Mouse (Mus musculus): ENCODE results near the gene Lhfp. TPM values are rescaled to one million over a fixed set of nuclear protein-coding genes. Genes with fewer than 3 reads are reported as not detected.

Lhfp gene
- polyA plus RNA-seq, 1 experiment from 2014 or later: 41.0 TPM

GRCm38 (mm10) chr3:53210691-53211526 is 169.6 kb downstream of the Lhfp start:
- Histone ChIP-seq H3K27ac (replicated peaks) (no peak overlapping the region), H3K9ac (replicated peaks) (no peak overlapping the region), H3K4me3 (no peak overlapping the region), H3K4me1 (peaks cover 30% of the 10 kb centered on the region), H3K36me3 (no peaks in the 10 kb centered on the region), H3K9me3 (no peaks in the 10 kb centered on the region), H3K27me3 (no peaks in the 10 kb centered on the region), H3K4me2 (replicated peaks) (no peak overlapping the region)
- WGBS: 37% methylated on average over 10 of the region's 10 CpGs
- ATAC-seq (replicated peaks): 0 out of 2 replicates have a peak, but pooled peaks have one; percentile 32

- Histone ChIP-seq H3K27me3 (no peaks in the 10 kb centered on the region), H3K4me3 (no peak overlapping the region), H3K36me3 (no peaks in the 10 kb centered on the region), H3K4me2 (replicated peaks) (no peak overlapping the region), H3K9ac (replicated peaks) (no peak overlapping the region), H3K9me3 (no peaks in the 10 kb centered on the region), H3K27ac (replicated peaks) (no peak overlapping the region), H3K4me1 (peaks cover 21% of the 10 kb centered on the region)
- ATAC-seq (replicated peaks): no peak
- 70% methylated on average over 2 of the region's 2 CpGs for WGBS
These were observed 171.3 kb downstream of the Lhfp start for GRCm38 (mm10) chr3:53212599-53212998.

DNA sequence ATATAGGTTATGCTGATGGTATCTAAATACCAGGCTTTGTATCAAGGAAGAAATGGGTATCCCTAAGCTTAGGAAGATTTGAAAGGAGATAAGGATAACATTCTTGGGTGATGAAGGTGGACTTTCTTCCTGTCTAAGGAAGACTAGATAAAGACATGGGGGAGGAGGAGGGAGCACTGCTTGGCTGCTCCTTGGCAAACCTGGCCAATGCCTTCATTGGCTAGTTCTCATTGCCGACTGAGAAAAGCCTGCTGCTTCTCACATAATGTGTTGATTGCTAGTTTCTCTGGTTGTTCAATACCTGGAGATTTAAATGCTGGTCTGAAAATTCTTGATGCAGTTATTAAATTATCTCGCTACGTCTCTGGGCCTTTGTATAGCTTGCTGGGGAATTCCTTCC is 172.0 kb downstream of the Lhfp start:
- WGBS: 68% methylated on average over 3 of the region's 3 CpGs
- no peak for ATAC-seq (replicated peaks)
- Histone ChIP-seq H3K27ac (replicated peaks) (0 out of 2 replicates have a peak overlapping the region, but pooled peaks have one; percentile 3), H3K9me3 (no peaks in the 10 kb centered on the region), H3K4me1 (peaks cover 27% of the 10 kb centered on the region), H3K4me3 (no peak overlapping the region), H3K27me3 (no peaks in the 10 kb centered on the region), H3K9ac (replicated peaks) (no peak overlapping the region), H3K4me2 (replicated peaks) (no peak overlapping the region), H3K36me3 (no peaks in the 10 kb centered on the region)

DNA sequence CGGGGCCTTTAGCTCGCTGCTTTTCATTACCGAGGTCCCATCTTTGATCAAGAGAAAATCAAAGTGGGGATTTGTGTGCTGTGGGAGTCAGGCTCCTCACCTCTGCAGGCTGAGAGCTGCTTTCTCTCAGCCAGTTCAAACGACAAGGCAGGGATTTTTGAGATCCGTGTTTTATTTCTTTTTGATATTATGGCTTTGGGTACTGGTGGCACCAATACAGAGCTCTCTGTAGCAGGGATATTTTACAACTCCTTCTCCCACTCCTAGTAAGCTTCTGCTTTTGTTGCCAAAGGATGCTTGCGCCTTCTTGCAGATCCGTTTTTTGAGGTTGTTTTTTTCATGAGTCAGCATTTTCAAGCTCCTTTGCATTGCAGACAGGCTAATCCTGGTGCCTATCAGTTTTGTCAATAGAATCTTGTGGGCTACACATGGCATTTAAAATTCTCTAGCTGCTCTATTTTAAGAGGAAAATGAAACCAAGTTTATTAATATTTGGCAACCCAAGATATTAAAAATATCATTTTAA is 172.5 kb downstream of the Lhfp start:
- Histone ChIP-seq H3K4me1 (peaks cover 27% of the 10 kb centered on the region), H3K27me3 (no peaks in the 10 kb centered on the region), H3K27ac (replicated peaks) (0 out of 2 replicates have a peak overlapping the region, but pooled peaks have one; percentile 3), H3K9ac (replicated peaks) (no peak overlapping the region), H3K4me2 (replicated peaks) (no peak overlapping the region), H3K4me3 (no peak overlapping the region), H3K9me3 (no peaks in the 10 kb centered on the region), H3K36me3 (no peaks in the 10 kb centered on the region)
- WGBS: 33% methylated on average over 7 of the region's 7 CpGs
- ATAC-seq (replicated peaks): no peak

- no peaks in the 10 kb centered on the region for H3K9me3 ChIP-seq
- H3K9ac ChIP-seq (replicated peaks): no peak overlapping the region
- no peak for ATAC-seq (replicated peaks)
- WGBS: 27% methylated on average over 4 of the region's 4 CpGs
- peaks cover 27% of the 10 kb centered on the region for H3K4me1 ChIP-seq
- H3K4me3 ChIP-seq: no peak overlapping the region
- no peak overlapping the region for H3K4me2 ChIP-seq (replicated peaks)
- no peaks in the 10 kb centered on the region for H3K36me3 ChIP-seq
- no peak overlapping the region for H3K27ac ChIP-seq (replicated peaks)
- no peaks in the 10 kb centered on the region for H3K27me3 ChIP-seq
These were observed 173.1 kb downstream of the Lhfp start for GRCm38 (mm10) chr3:53214386-53214785.

GRCm38 (mm10) chr3:53217697-53218096 is 176.4 kb downstream of the Lhfp start:
- Histone ChIP-seq H3K4me3 (no peak overlapping the region), H3K27me3 (no peaks in the 10 kb centered on the region), H3K36me3 (no peaks in the 10 kb centered on the region), H3K9ac (replicated peaks) (no peak overlapping the region), H3K27ac (replicated peaks) (0 out of 2 replicates have a peak overlapping the region, but pooled peaks have one; percentile 20), H3K4me1 (peaks cover 18% of the 10 kb centered on the region), H3K4me2 (replicated peaks) (no peak overlapping the region), H3K9me3 (no peaks in the 10 kb centered on the region)
- no peak for ATAC-seq (replicated peaks)
- WGBS: 52% methylated on average over 5 of the region's 5 CpGs

- Histone ChIP-seq H3K27ac (replicated peaks) (no peak overlapping the region), H3K4me1 (peaks cover 6% of the 10 kb centered on the region; the same call in 1 of the 2 replicates), H3K4me2 (replicated peaks) (no peak overlapping the region), H3K9me3 (no peaks in the 10 kb centered on the region), H3K36me3 (no peaks in the 10 kb centered on the region), H3K27me3 (no peaks in the 10 kb centered on the region), H3K4me3 (no peak overlapping the region), H3K9ac (replicated peaks) (no peak overlapping the region)
- ATAC-seq (replicated peaks): no peak
- WGBS: 66% methylated on average over 5 of the region's 5 CpGs
These were observed 180.4 kb downstream of the Lhfp start for GRCm38 (mm10) chr3:53221531-53222272.

GRCm38 (mm10) chr3:53224141-53224540 is 182.8 kb downstream of the Lhfp start:
- Histone ChIP-seq H3K27me3 (no peaks in the 10 kb centered on the region), H3K27ac (replicated peaks) (no peak overlapping the region), H3K4me1 (no peaks in the 10 kb centered on the region), H3K4me3 (no peak overlapping the region), H3K9ac (replicated peaks) (no peak overlapping the region), H3K4me2 (replicated peaks) (no peak overlapping the region), H3K36me3 (no peaks in the 10 kb centered on the region), H3K9me3 (no peaks in the 10 kb centered on the region)
- 94% methylated on average over 5 of the region's 5 CpGs for WGBS
- no peak for ATAC-seq (replicated peaks)

GRCm38 (mm10) chr3:53225774-53226173 is 184.4 kb downstream of the Lhfp start:
- no peak overlapping the region for H3K9ac ChIP-seq (replicated peaks)
- H3K27ac ChIP-seq (replicated peaks): no peak overlapping the region
- H3K4me1 ChIP-seq: 0 out of 2 replicates have a peak, but pooled peaks cover 3% of the 10 kb centered on the region
- no peaks in the 10 kb centered on the region for H3K9me3 ChIP-seq
- no peak overlapping the region for H3K4me2 ChIP-seq (replicated peaks)
- no peak overlapping the region for H3K4me3 ChIP-seq
- H3K27me3 ChIP-seq: no peaks in the 10 kb centered on the region
- no peak for ATAC-seq (replicated peaks)
- WGBS: 24% methylated on average over 6 of the region's 6 CpGs
- no peaks in the 10 kb centered on the region for H3K36me3 ChIP-seq

GRCm38 (mm10) chr3:53226223-53226622 is 184.9 kb downstream of the Lhfp start:
- H3K27me3 ChIP-seq: no peaks in the 10 kb centered on the region
- H3K9ac ChIP-seq (replicated peaks): no peak overlapping the region
- no peak for ATAC-seq (replicated peaks)
- no peaks in the 10 kb centered on the region for H3K36me3 ChIP-seq
- no peak overlapping the region for H3K4me3 ChIP-seq
- no peak overlapping the region for H3K4me2 ChIP-seq (replicated peaks)
- no peak overlapping the region for H3K27ac ChIP-seq (replicated peaks)
- H3K9me3 ChIP-seq: no peaks in the 10 kb centered on the region
- 0 out of 2 replicates have a peak, but pooled peaks cover 5% of the 10 kb centered on the region for H3K4me1 ChIP-seq
- WGBS: 62% methylated on average over 6 of the region's 6 CpGs

- Histone ChIP-seq H3K27ac (replicated peaks) (no peak overlapping the region), H3K36me3 (no peaks in the 10 kb centered on the region), H3K4me2 (replicated peaks) (no peak overlapping the region), H3K9ac (replicated peaks) (no peak overlapping the region), H3K27me3 (no peaks in the 10 kb centered on the region), H3K4me3 (no peak overlapping the region), H3K9me3 (no peaks in the 10 kb centered on the region), H3K4me1 (0 out of 2 replicates have a peak, but pooled peaks cover 6% of the 10 kb centered on the region)
- ATAC-seq (replicated peaks): no peak
These were observed 186.5 kb downstream of the Lhfp start for GRCm38 (mm10) chr3:53227866-53228265.

- WGBS: 63% methylated on average over 3 of the region's 3 CpGs
- no peak overlapping the region for H3K4me3 ChIP-seq
- H3K9me3 ChIP-seq: no peaks in the 10 kb centered on the region
- 0 out of 2 replicates have a peak overlapping the region, but pooled peaks have one; percentile 11 for H3K27ac ChIP-seq (replicated peaks)
- no peak overlapping the region for H3K4me2 ChIP-seq (replicated peaks)
- H3K27me3 ChIP-seq: no peaks in the 10 kb centered on the region
- H3K36me3 ChIP-seq: no peaks in the 10 kb centered on the region
- ATAC-seq (replicated peaks): no peak
- 0 out of 2 replicates have a peak, but pooled peaks cover 6% of the 10 kb centered on the region for H3K4me1 ChIP-seq
- no peak overlapping the region for H3K9ac ChIP-seq (replicated peaks)
These were observed 189.2 kb downstream of the Lhfp start for GRCm38 (mm10) chr3:53230562-53230961.
